Mouse (Mus musculus) spleen, adult 2 months (tissue): ENCODE data around the gene Dnajb4. TPM values are rescaled to one million over a fixed set of nuclear protein-coding genes. Genes with fewer than 3 reads are reported as not detected.
A peak's percentile ranks its signal among the peaks of the same experiment; 100 is the strongest.

Experiments
- DNase-seq, 2 experiments: peaks; one replicate each; pipeline versions ENCODE4 v3.0.0 to v3.0.0-alpha.2; 2012 to 2021; ENCODE audit warnings: low spot score in 2 of 2, low read depth in 1 of 2
- H3K27ac ChIP-seq: fragments of 200-500 bp; 2 replicates; pipeline ENCODE4 v1.5.1; 2012; ENCODE audit warnings: low read length, inconsistent platforms; ENCODE audit not compliant: insufficient read depth
- H3K27me3 ChIP-seq: fragments of 200-500 bp; 2 replicates; pipeline ENCODE4 v1.6.1; 2012; ENCODE audit warnings: mild to moderate bottlenecking, moderate library complexity, low read length, inconsistent platforms; ENCODE audit not compliant: control insufficient read depth, insufficient read depth
- H3K36me3 ChIP-seq: fragments of 200-500 bp; 2 replicates; pipeline ENCODE4 v1.6.1; 2012; ENCODE audit warnings: mild to moderate bottlenecking, low read length, inconsistent platforms; ENCODE audit not compliant: control insufficient read depth, insufficient read depth
- H3K4me1 ChIP-seq: fragments of 200-500 bp; 2 replicates; pipeline ENCODE4 v1.6.1; 2011; ENCODE audit warnings: inconsistent platforms; ENCODE audit not compliant: control insufficient read depth, insufficient read depth, insufficient read length
- H3K4me3 ChIP-seq: fragments of 200-500 bp; 2 replicates; pipeline ENCODE4 v1.5.1; 2011; ENCODE audit warnings: mild to moderate bottlenecking, inconsistent platforms; ENCODE audit not compliant: insufficient read depth, insufficient read length; ENCODE audit errors: extremely low read depth
- CTCF ChIP-seq: fragments of 200-500 bp; IDR thresholded peaks from 2 replicates; pipeline ENCODE4 v1.5.1; 2011; ENCODE audit warnings: mild to moderate bottlenecking, inconsistent platforms; ENCODE audit not compliant: insufficient read depth, insufficient read length, insufficient replicate concordance; ENCODE audit errors: extremely low read depth
- POLR2A ChIP-seq: fragments of 200-500 bp; IDR thresholded peaks from 2 replicates; pipeline ENCODE4 v1.6.1; 2011; ENCODE audit warnings: low read depth, low read length, inconsistent platforms
- WGBS: fragments of 180-500 bp; shearing (Covaris S2); methylation state at CpG from one replicate; pipeline ENCODE4 v1.1.7; 2018; 5-methylcytosine and 5-hydroxymethylcytosine counted together
- polyA plus RNA-seq: library from polyadenylated mRNA; depleted of rRNA; stranded (reverse); fragments of >200 nt; gene quantifications from 2 replicates; pipeline ENCODE4 v1.2.3, GENCODE M21; 2012

Dnajb4 gene
- polyA plus RNA-seq, 1 experiment: 2.4 TPM

DNA sequence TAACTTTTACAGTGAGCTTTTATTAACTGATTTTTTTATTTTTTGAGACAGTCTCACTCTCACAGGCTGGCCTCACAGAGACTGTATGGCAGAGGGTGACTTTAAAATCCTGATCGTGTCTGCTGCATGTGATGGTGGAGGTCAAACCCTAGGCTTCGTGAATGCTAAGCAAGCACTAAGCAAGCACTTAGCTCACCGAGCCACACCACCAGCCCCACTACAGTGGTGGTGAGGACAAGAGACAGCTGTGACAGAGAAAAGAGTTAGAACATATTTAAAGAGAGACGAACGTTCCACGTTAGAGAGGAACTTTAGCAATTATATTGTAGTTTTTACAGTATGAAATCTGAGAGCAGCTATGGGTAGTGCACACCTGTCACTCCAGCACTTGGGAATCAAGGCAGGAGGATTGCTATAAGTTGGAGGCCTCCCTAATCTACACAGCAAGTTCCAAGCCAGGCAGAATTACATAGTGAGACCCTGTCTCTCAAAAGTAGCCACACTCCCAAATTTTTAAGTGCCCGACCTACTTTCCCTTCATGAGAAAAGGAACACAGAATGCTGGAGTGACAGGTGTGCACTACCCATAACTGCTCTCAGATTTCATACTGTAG, 37.7 kb downstream of the Dnajb4 start:
- Histone ChIP-seq H3K27ac (no peak overlapping the region), H3K27me3 (no peaks in the 10 kb centered on the region), H3K4me1 (no peaks in the 10 kb centered on the region), H3K4me3 (no peak overlapping the region), H3K36me3 (no peaks in the 10 kb centered on the region)
- 86% methylated on average over 7 of the region's 7 CpGs for WGBS
- no peak for TF ChIP-seq POLR2A
- no peak for TF ChIP-seq CTCF
- no peak for DNase-seq

GRCm38 (mm10) chr3:152171862-152172261, 38.2 kb downstream of the Dnajb4 start:
- 78% methylated on average over 7 of the region's 7 CpGs for WGBS
- no peaks in the 10 kb centered on the region for H3K27me3 ChIP-seq
- H3K4me3 ChIP-seq: no peak overlapping the region
- no peak overlapping the region for H3K27ac ChIP-seq
- TF ChIP-seq CTCF (no peak), POLR2A (no peak)
- H3K4me1 ChIP-seq: no peaks in the 10 kb centered on the region; the same call in 1 of the 2 replicates
- DNase-seq: no peak
- H3K36me3 ChIP-seq: no peaks in the 10 kb centered on the region

DNA sequence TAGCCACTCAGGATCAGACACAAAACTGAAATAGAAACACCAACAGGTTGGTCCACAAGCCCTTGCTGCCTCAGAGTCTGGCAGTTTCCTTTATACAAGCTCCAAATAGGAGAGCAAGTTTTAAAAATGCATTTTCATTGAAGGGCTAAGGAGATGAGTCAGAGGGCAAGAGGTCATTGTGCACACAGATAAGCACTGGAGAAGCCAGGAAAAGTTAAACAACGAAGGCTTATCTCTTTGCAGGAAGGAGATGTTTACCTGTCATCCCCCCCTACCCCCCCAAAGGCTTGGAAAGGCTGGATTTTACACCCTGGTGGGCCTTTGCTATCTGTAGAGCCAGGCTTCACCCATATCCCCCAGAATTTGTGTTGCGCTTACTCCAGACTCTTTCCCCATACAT, 38.9 kb downstream of the Dnajb4 start:
- WGBS: 85% methylated on average over 2 of the region's 2 CpGs
- Histone ChIP-seq H3K27me3 (no peaks in the 10 kb centered on the region), H3K4me3 (no peak overlapping the region), H3K36me3 (no peaks in the 10 kb centered on the region), H3K27ac (no peak overlapping the region), H3K4me1 (no peaks in the 10 kb centered on the region; the same call in 1 of the 2 replicates)
- no peak for DNase-seq
- TF ChIP-seq CTCF: no peak
- TF ChIP-seq POLR2A: no peak

GRCm38 (mm10) chr3:152170407-152170806, 39.7 kb downstream of the Dnajb4 start:
- no peak for DNase-seq
- Histone ChIP-seq H3K4me1 (peaks cover 3% of the 10 kb centered on the region), H3K27ac (no peak overlapping the region), H3K36me3 (no peaks in the 10 kb centered on the region), H3K27me3 (peaks cover 4% of the 10 kb centered on the region), H3K4me3 (no peak overlapping the region)
- 4% methylated on average over 1 of the region's 1 CpGs for WGBS
- TF ChIP-seq POLR2A: no peak
- TF ChIP-seq CTCF: no peak

- peaks cover 3% of the 10 kb centered on the region for H3K4me1 ChIP-seq
- no peak overlapping the region for H3K27ac ChIP-seq
- peaks cover 5% of the 10 kb centered on the region for H3K27me3 ChIP-seq
- H3K36me3 ChIP-seq: no peaks in the 10 kb centered on the region
- TF ChIP-seq CTCF (no peak), POLR2A (no peak)
- no peak overlapping the region for H3K4me3 ChIP-seq
- no peak for DNase-seq
- 95% methylated on average over 10 of the region's 10 CpGs for WGBS
Observed at GRCm38 (mm10) chr3:152168007-152168406, 42.1 kb downstream of the Dnajb4 start.

- TF ChIP-seq POLR2A (no peak), CTCF (no peak)
- peaks cover 5% of the 10 kb centered on the region for H3K27me3 ChIP-seq
- no peak for DNase-seq
- H3K27ac ChIP-seq: no peak overlapping the region
- H3K36me3 ChIP-seq: no peaks in the 10 kb centered on the region
- 24% methylated on average over 29 of the region's 29 CpGs for WGBS
- peaks cover 3% of the 10 kb centered on the region for H3K4me1 ChIP-seq
- no peak overlapping the region for H3K4me3 ChIP-seq
Observed at GRCm38 (mm10) chr3:152166699-152167451, 43.2 kb downstream of the Dnajb4 start.

DNA sequence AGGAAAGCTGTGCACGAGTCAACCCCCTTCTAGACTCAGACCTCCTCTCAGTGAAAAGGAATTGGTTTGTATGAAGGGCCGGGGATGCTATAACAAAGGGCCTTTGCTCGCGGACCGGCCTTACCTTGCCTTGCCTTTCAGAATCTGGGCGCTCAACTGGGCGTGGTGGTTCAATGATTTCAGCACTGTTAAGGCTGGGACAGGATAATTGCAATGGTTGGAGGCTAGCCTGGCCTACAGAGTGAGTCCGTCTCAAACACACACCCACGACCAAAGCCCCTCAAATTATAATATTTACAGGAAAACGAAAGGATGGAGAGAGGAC, 44.0 kb downstream of the Dnajb4 start, which contains the start of gene Gipc2:
Gene Gipc2 (minus strand): TSS at position 132 of the 325 bp plus-strand sequence.
- no peaks in the 10 kb centered on the region for H3K36me3 ChIP-seq
- no peak within 1 kb of the TSS for H3K27ac ChIP-seq
- no peak for DNase-seq
- H3K4me3 ChIP-seq: peak within 1 kb of the TSS; percentile 41; the same call in 1 of the 2 replicates
- 18% methylated on average over 10 of the region's 10 CpGs for WGBS
- H3K4me1 ChIP-seq: peaks cover 3% of the 10 kb centered on the region
- TF ChIP-seq CTCF: no peak
- no peak for TF ChIP-seq POLR2A
- peaks cover 5% of the 10 kb centered on the region for H3K27me3 ChIP-seq
